Mouse (Mus musculus): ENCODE measurements around the gene Gm28729. TPM values are rescaled to one million over a fixed set of nuclear protein-coding genes. Genes with fewer than 3 reads are reported as not detected.
"Not testable (repeated sequence)": the region's sequence is repeated elsewhere in the genome, so short reads cannot be mapped to it uniquely, and the experiment has no call there.

Gene Gm28729
- polyA plus RNA-seq, 2 experiments = 0.11 TPM; not detected in 1

DNA sequence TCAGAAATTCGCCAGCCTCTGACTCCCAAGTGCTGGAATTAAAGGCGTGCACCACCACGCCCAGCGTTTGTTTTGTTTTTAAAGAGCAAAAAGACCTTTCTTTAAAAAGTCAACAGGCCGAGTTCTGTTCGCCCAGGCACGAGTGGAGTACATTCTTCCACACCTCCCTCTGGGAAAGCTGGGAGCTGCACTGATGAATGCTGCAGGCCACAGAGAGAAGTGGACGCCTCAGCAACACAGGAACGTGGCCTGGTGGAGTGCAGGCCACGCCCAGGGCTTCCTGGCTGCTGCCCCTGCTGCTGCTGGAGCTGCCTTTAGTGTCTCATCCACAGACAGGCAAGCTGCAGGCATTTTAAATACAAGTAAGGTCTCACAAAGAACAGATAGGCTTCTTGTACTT, 13.9 kb upstream of the Gm28729 start:
- no peak for ATAC-seq (ENCODE audit: low FRiP score, low read depth)
- H3K4me3 ChIP-seq (replicated peaks; ENCODE audit: low read length) = no peak overlapping the region
- no peak overlapping the region for H3K4me2 ChIP-seq (replicated peaks; ENCODE audit: low read depth, low read length, severe bottlenecking)
- 59% methylated on average over 10 of the region's 10 CpGs for WGBS
- peaks cover 3% of the 10 kb centered on the region for H3K4me1 ChIP-seq (ENCODE audit: control insufficient read depth, insufficient read depth, low read length)
- H3K9me3 ChIP-seq (ENCODE audit: control insufficient read depth, low read length) = no peaks in the 10 kb centered on the region
- no peak overlapping the region for H3K9ac ChIP-seq (ENCODE audit: low read depth, low read length, severe bottlenecking)
- H3K27me3 ChIP-seq (ENCODE audit: control insufficient read depth, insufficient read depth, low read length) = no peaks in the 10 kb centered on the region
- DNase-seq (ENCODE audit: low spot score) = no peak
- H3K36me3 ChIP-seq (ENCODE audit: control insufficient read depth, insufficient read depth, low read length) = peaks cover 33% of the 10 kb centered on the region
- TF ChIP-seq POLR2A (IDR thresholded peaks at IDR 0.05; ENCODE audit: borderline replicate concordance, extremely low read depth, insufficient read depth, insufficient read length) = no peak
- no peak overlapping the region for H3K27ac ChIP-seq (replicated peaks; ENCODE audit: low read depth, low read length)

DNA sequence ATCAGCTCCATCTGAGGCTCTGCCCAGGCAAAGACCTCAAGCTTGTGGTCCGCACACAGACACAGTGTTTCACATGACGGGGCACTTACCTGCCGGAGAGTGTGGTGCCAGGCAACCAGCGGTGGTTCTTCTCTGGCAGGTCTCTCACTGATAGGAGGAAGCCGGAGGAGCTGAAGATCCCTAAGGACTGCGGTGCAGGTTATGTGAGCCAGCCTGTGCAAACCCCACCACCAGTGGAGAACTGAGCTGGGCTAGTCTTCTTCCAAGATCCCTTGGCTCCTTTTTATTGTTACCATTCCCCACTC, 12.5 kb upstream of the Gm28729 start:
- Histone ChIP-seq H3K27ac (replicated peaks; ENCODE audit: low read depth, low read length) (no peak overlapping the region), H3K4me2 (replicated peaks; ENCODE audit: low read depth, low read length, severe bottlenecking) (no peak overlapping the region; the same call in 1 of the 2 replicates)
- 89% methylated on average over 6 of the region's 6 CpGs for WGBS

DNA sequence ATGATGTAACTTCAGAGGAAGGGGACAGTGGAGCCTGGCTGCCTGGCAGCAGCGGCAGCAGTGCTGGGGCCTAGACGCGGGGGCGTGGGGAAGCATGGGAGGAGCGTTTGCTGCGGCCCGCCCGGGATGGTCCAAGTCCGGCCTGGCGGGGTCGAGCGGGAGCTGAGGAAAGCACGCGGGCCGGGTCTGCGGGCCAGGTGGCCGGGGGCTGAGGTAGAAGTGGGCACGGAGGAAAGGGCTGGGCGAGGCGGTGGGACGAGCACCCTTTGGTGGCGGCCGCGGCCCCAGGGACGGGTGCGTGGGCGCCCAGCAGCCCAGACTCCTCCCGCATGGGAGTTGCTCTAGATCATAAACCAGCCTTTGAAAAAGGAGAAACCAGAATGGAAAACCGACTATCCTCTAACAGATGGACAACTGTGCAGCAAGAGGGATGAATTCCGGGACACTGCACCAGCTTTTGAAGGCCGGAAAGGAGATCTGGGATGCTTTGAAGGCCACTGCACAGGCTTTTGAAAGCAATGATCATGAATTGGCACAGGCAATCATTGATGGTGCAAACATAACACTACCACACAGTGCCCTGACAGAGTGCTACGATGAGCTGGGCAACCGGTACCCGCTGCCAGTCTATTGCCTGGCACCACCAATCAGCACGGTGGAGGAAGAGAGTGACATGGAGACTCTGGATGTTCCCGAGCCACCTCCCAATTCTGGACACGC, 12.0 kb upstream of the Gm28729 start:
- Histone ChIP-seq H3K36me3 (ENCODE audit: control insufficient read depth, insufficient read depth, low read length) (peaks cover 18% of the 10 kb centered on the region), H3K4me1 (ENCODE audit: control insufficient read depth, insufficient read depth, low read length) (peaks cover 3% of the 10 kb centered on the region), H3K9ac (ENCODE audit: low read depth, low read length, severe bottlenecking) (peak overlapping the region; percentile 66), H3K27ac (replicated peaks; ENCODE audit: low read depth, low read length) (peak overlapping the region; percentile 75), H3K9me3 (ENCODE audit: control insufficient read depth, low read length) (no peaks in the 10 kb centered on the region), H3K4me2 (replicated peaks; ENCODE audit: low read depth, low read length, severe bottlenecking) (peak overlapping the region; percentile 72), H3K4me3 (replicated peaks; ENCODE audit: low read length) (peak overlapping the region; percentile 40), H3K27me3 (ENCODE audit: control insufficient read depth, insufficient read depth, low read length) (no peaks in the 10 kb centered on the region)
- WGBS = 20% methylated on average over 37 of the region's 37 CpGs
- peak; percentile 64 for DNase-seq (ENCODE audit: low spot score)
- TF ChIP-seq POLR2A (IDR thresholded peaks at IDR 0.05; ENCODE audit: borderline replicate concordance, extremely low read depth, insufficient read depth, insufficient read length) = no peak
- ATAC-seq (ENCODE audit: low FRiP score, low read depth) = peak; percentile 83

More for the DNA sequence above, 12.5 kb upstream of the Gm28729 start:
- no peak overlapping the region for H3K4me3 ChIP-seq (replicated peaks; ENCODE audit: low read length)
- H3K36me3 ChIP-seq (ENCODE audit: control insufficient read depth, insufficient read depth, low read length) = peaks cover 22% of the 10 kb centered on the region
- H3K27me3 ChIP-seq (ENCODE audit: control insufficient read depth, insufficient read depth, low read length) = no peaks in the 10 kb centered on the region
- no peak for TF ChIP-seq POLR2A (IDR thresholded peaks at IDR 0.05; ENCODE audit: borderline replicate concordance, extremely low read depth, insufficient read depth, insufficient read length)
- DNase-seq (ENCODE audit: low spot score) (no peak), ATAC-seq (ENCODE audit: low FRiP score, low read depth) (no peak)
- H3K9me3 ChIP-seq (ENCODE audit: control insufficient read depth, low read length) = no peaks in the 10 kb centered on the region
- H3K4me1 ChIP-seq (ENCODE audit: control insufficient read depth, insufficient read depth, low read length) = peaks cover 3% of the 10 kb centered on the region
- no peak overlapping the region for H3K9ac ChIP-seq (ENCODE audit: low read depth, low read length, severe bottlenecking)

DNA sequence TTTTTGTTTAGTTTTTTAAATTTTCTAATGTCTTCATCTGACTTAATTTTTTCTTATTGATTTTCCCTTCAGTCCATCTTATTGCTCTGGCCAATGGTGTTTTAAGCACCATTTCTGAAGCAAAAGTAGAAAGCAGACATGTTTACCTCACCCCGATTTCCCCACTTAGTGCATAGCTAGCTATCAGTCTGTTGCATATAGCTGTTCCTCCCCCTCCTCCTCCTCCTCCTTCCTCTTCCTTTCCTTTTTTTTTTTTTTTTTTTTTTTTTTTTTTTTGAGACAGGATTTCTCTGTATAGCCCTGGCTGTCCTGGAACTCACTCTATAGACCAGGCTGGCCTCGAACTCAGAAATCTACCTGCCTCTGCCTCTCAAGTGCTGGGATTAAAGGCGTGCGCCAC, 11.0 kb upstream of the Gm28729 start:
- not testable (repeated sequence) for DNase-seq (ENCODE audit: low spot score); H3K4me3 ChIP-seq (replicated peaks; ENCODE audit: low read length); H3K36me3 ChIP-seq (ENCODE audit: control insufficient read depth, insufficient read depth, low read length); H3K9ac ChIP-seq (ENCODE audit: low read depth, low read length, severe bottlenecking); H3K4me1 ChIP-seq (ENCODE audit: control insufficient read depth, insufficient read depth, low read length); ATAC-seq (ENCODE audit: low FRiP score, low read depth); H3K9me3 ChIP-seq (ENCODE audit: control insufficient read depth, low read length); H3K27ac ChIP-seq (replicated peaks; ENCODE audit: low read depth, low read length); H3K27me3 ChIP-seq (ENCODE audit: control insufficient read depth, insufficient read depth, low read length)
- 82% methylated on average over 4 of the region's 4 CpGs for WGBS
- H3K4me2 ChIP-seq (replicated peaks; ENCODE audit: low read depth, low read length, severe bottlenecking) = 0 out of 2 replicates have a peak overlapping the region, but pooled peaks have one; percentile 72

DNA sequence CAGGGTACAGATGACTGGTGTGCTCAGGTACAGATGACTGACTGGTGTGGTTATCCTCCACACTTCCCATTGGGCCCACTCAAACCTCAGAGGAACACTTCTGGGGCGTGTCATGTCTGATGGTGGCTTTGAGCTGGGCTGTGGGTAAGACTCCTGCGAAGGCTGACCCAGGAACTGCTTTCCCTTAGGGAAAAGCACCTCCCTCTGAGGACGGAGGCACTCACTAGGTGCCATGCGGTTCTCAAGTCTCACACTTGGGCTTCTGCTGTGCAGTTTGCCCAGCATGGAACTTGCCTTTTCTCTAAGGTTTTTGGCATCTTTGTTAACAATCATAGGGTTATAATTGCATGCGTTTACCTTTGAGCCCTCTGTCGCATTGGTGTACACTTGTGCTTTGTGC, 10.4 kb upstream of the Gm28729 start:
- ATAC-seq (ENCODE audit: low FRiP score, low read depth) (no peak), DNase-seq (ENCODE audit: low spot score) (no peak)
- Histone ChIP-seq H3K9ac (ENCODE audit: low read depth, low read length, severe bottlenecking) (no peak overlapping the region), H3K27ac (replicated peaks; ENCODE audit: low read depth, low read length) (no peak overlapping the region), H3K4me2 (replicated peaks; ENCODE audit: low read depth, low read length, severe bottlenecking) (no peak overlapping the region), H3K4me3 (replicated peaks; ENCODE audit: low read length) (no peak overlapping the region), H3K4me1 (ENCODE audit: control insufficient read depth, insufficient read depth, low read length) (peaks cover 8% of the 10 kb centered on the region), H3K36me3 (ENCODE audit: control insufficient read depth, insufficient read depth, low read length) (0 out of 2 replicates have a peak, but pooled peaks cover 4% of the 10 kb centered on the region), H3K27me3 (ENCODE audit: control insufficient read depth, insufficient read depth, low read length) (no peaks in the 10 kb centered on the region), H3K9me3 (ENCODE audit: control insufficient read depth, low read length) (no peaks in the 10 kb centered on the region)
- TF ChIP-seq POLR2A (IDR thresholded peaks at IDR 0.05; ENCODE audit: borderline replicate concordance, extremely low read depth, insufficient read depth, insufficient read length) = no peak
- WGBS = 82% methylated on average over 6 of the region's 6 CpGs

Measured in limb, embryonic 14.5 days (tissue).